Mouse (Mus musculus) fat pad, adult 2 months (tissue): ENCODE results near the gene Olfr1306.

Experiments used
- DNase-seq: peaks from one replicate; pipeline ENCODE4 v3.0.0-alpha.2; 2011; ENCODE audit warnings: low read depth, low spot score; ENCODE audit errors: extremely low read depth

Olfr1306 gene

DNA sequence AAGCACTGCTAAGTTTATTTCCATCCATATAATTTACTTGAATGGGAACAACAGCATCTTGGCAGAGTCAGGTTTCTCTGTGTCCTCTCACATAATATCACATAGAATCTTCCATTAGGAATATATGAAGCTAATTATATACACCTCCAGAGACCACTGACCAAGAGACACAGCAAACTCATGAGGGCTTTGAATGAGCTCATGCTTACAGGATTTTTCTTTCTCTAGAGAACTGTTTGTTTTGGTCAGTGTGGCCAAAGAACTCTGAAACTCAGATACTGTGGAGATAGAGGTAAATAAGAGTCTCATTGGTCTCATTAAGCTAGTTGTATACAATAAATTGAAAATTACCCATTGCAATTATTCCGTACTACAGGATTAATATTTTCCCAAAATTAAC is at the start of gene Olfr1306:
Olfr1306 (minus strand) TSS at position 101 of the 400 bp plus-strand sequence.
- no peak for DNase-seq

DNA sequence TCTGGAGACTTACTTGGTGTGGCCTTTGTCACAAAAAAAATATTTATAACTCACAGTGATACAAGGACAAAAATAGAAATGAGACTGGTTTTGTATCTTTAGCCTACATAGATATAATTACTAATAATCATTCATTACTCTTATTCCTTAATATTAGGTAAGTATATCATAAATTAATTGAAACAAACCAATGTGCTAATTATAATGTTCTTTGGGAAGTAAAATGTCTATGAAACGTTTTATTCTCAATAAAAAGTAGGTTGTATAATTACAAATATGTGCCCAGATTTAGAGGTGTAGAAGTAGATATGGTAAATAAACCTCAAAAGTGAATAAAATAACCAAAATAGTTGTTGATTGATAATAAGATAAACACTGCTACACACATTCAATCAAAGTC is 48.8 kb upstream of the Olfr1306 start, which contains the start of gene Olfr1308:
Olfr1308 (minus strand) TSS at position 101 of the 400 bp plus-strand sequence.
- DNase-seq = no peak

DNA sequence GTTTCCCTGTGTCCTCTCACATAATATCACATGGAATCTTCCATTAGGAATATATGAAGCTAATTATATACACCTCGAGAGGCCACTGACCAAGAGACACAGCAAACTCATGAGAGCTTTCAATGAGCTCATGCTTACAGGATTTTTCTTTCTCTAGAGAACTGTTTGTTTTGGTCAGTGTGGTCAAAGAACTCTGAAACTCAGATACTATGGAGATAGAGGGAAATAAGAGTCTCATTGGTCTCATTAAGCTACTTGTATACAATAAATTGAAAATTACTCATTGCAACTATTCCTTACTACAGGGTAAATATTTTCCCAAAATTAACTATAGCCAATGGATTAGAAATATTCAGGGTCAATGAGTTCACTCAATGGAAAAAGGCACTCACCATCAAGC is 33.3 kb upstream of the Olfr1306 start, which contains the start of gene Olfr1307:
Olfr1307 (minus strand) TSS at position 101 of the 400 bp plus-strand sequence.
- DNase-seq = no peak

DNA sequence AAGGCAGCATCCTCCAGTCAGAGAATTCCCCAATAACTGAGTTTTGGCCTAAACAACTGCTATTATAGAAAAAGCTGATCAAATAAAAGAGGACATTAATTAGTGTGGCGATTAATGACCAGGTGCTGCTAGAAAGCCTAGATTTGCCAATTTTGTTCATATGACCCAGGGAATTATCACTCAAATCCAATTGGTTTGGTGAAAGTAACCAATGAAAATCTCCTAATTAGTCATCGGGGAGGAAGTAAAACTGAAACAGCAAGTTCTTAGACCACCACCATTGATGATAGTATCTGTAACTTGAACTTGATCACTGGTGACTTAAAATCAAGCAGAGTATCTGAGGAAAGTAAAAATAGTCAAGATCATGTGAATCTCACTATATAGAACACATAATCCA is 39.0 kb downstream of the Olfr1306 start, which contains the start of gene Olfr1305:
Olfr1305 (minus strand) TSS at position 101 of the 400 bp plus-strand sequence.
- no peak for DNase-seq
